Mouse (Mus musculus) erythroblast, embryonic 14.5 days (primary cell): ENCODE data around the gene Galc. TPM values are rescaled to one million over a fixed set of nuclear protein-coding genes. Genes with fewer than 3 reads are reported as not detected.

ENCODE experiments used
- H3K27me3 ChIP-seq: 2 replicates; pipeline ENCODE4 v1.6.1; 2012; ENCODE audit warnings: inconsistent platforms; ENCODE audit not compliant: control insufficient read depth
- H3K36me3 ChIP-seq: 2 replicates; pipeline ENCODE4 v1.6.1; 2012; ENCODE audit warnings: mild to moderate bottlenecking, inconsistent platforms; ENCODE audit not compliant: control insufficient read depth
- H3K4me1 ChIP-seq: 2 replicates; pipeline ENCODE4 v1.6.1; 2012; ENCODE audit warnings: inconsistent platforms; ENCODE audit not compliant: control insufficient read depth
- H3K4me3 ChIP-seq: replicated peaks from 2 replicates; pipeline ENCODE3; 2012; ENCODE audit warnings: moderate library complexity, mild to moderate bottlenecking, inconsistent platforms
- H3K9me3 ChIP-seq: 2 replicates; pipeline ENCODE4 v1.6.1; 2012; ENCODE audit warnings: low read length, inconsistent platforms, mixed read lengths; ENCODE audit not compliant: control insufficient read depth
- GATA1 ChIP-seq: IDR thresholded peaks from 2 replicates; pipeline ENCODE4 v1.6.1; 2012; ENCODE audit warnings: low read length, inconsistent platforms, mixed read lengths
- TAL1 ChIP-seq: IDR thresholded peaks from 3 replicates; pipeline ENCODE4 v1.6.1; 2012; ENCODE audit warnings: low read length, inconsistent platforms, mixed read lengths
- polyA plus RNA-seq: library from polyadenylated mRNA; stranded (reverse); fragments of >175 nt; gene quantifications from 2 replicates; pipeline ENCODE4 v1.2.3, GENCODE M21; 2012

Gene Galc
- polyA plus RNA-seq, 1 experiment, result not detected

- Histone ChIP-seq H3K36me3 (no peaks in the 10 kb centered on the region), H3K4me1 (no peaks in the 10 kb centered on the region), H3K27me3 (no peaks in the 10 kb centered on the region), H3K9me3 (no peaks in the 10 kb centered on the region), H3K4me3 (no peak overlapping the region)
- TF ChIP-seq TAL1, result no peak
- TF ChIP-seq GATA1, result no peak
Measured at GRCm38 (mm10) chr12:98282776-98283486, 23.7 kb upstream of the Galc start.

GRCm38 (mm10) chr12:98280996-98281395 lies 21.7 kb upstream of the Galc start:
- H3K27me3 ChIP-seq, result no peaks in the 10 kb centered on the region
- no peak overlapping the region for H3K4me3 ChIP-seq
- no peaks in the 10 kb centered on the region for H3K4me1 ChIP-seq
- no peaks in the 10 kb centered on the region for H3K36me3 ChIP-seq
- H3K9me3 ChIP-seq, result no peaks in the 10 kb centered on the region
- TF ChIP-seq GATA1, result no peak
- TF ChIP-seq TAL1, result no peak

GRCm38 (mm10) chr12:98280530-98280929 lies 21.3 kb upstream of the Galc start:
- H3K36me3 ChIP-seq, result no peaks in the 10 kb centered on the region
- no peak for TF ChIP-seq GATA1
- TF ChIP-seq TAL1, result no peak
- no peaks in the 10 kb centered on the region for H3K27me3 ChIP-seq
- H3K4me3 ChIP-seq, result no peak overlapping the region
- H3K4me1 ChIP-seq, result no peaks in the 10 kb centered on the region
- H3K9me3 ChIP-seq, result no peaks in the 10 kb centered on the region

- TF ChIP-seq TAL1, result no peak
- no peak for TF ChIP-seq GATA1
- peaks cover 6% of the 10 kb centered on the region for H3K27me3 ChIP-seq
- no peaks in the 10 kb centered on the region for H3K36me3 ChIP-seq
- H3K9me3 ChIP-seq, result no peaks in the 10 kb centered on the region
- no peak overlapping the region for H3K4me3 ChIP-seq
- H3K4me1 ChIP-seq, result no peaks in the 10 kb centered on the region
Measured at GRCm38 (mm10) chr12:98272433-98272832, 13.2 kb upstream of the Galc start.

GRCm38 (mm10) chr12:98270810-98271566 lies 11.7 kb upstream of the Galc start:
- no peak for TF ChIP-seq TAL1
- TF ChIP-seq GATA1, result no peak
- no peaks in the 10 kb centered on the region for H3K4me1 ChIP-seq
- no peak overlapping the region for H3K4me3 ChIP-seq

GRCm38 (mm10) chr12:98269791-98270745 lies 10.8 kb upstream of the Galc start:
- H3K9me3 ChIP-seq, result no peaks in the 10 kb centered on the region
- H3K36me3 ChIP-seq, result no peaks in the 10 kb centered on the region
- no peaks in the 10 kb centered on the region for H3K4me1 ChIP-seq
- TF ChIP-seq TAL1, result no peak
- TF ChIP-seq GATA1, result no peak
- peaks cover 6% of the 10 kb centered on the region for H3K27me3 ChIP-seq
- H3K4me3 ChIP-seq, result no peak overlapping the region

More at GRCm38 (mm10) chr12:98270810-98271566, 11.7 kb upstream of the Galc start:
- peaks cover 6% of the 10 kb centered on the region for H3K27me3 ChIP-seq
- no peaks in the 10 kb centered on the region for H3K9me3 ChIP-seq
- no peaks in the 10 kb centered on the region for H3K36me3 ChIP-seq

- H3K4me1 ChIP-seq, result no peaks in the 10 kb centered on the region
- H3K27me3 ChIP-seq, result peaks cover 6% of the 10 kb centered on the region
- H3K36me3 ChIP-seq, result no peaks in the 10 kb centered on the region
- no peak within 1 kb of the TSS for H3K4me3 ChIP-seq
- TF ChIP-seq TAL1 (no peak), GATA1 (no peak)
- H3K9me3 ChIP-seq, result no peaks in the 10 kb centered on the region
Measured at GRCm38 (mm10) chr12:98268441-98269369, 9.4 kb upstream of the Galc start, which contains the start of gene Gpr65. TSS of gene Gpr65 (plus strand) at chr12:98268635.

- H3K4me1 ChIP-seq, result no peaks in the 10 kb centered on the region
- H3K4me3 ChIP-seq, result no peak overlapping the region
- H3K27me3 ChIP-seq, result peaks cover 4% of the 10 kb centered on the region
- H3K9me3 ChIP-seq, result no peaks in the 10 kb centered on the region
- H3K36me3 ChIP-seq, result no peaks in the 10 kb centered on the region
- TF ChIP-seq GATA1 (no peak), TAL1 (no peak)
Measured at GRCm38 (mm10) chr12:98265697-98266096, 6.4 kb upstream of the Galc start.
